Mouse (Mus musculus) gastrocnemius, postnatal 4 days (tissue): ENCODE results near the gene Dnm1l. TPM values are rescaled to one million over a fixed set of nuclear protein-coding genes. Genes with fewer than 3 reads are reported as not detected.
"Not testable (repeated sequence)": the region's sequence is repeated elsewhere in the genome, so short reads cannot be mapped to it uniquely, and the experiment has no call there.

Experiments
- DNase-seq, 2 experiments: peaks; one replicate each; pipeline ENCODE4 v3.0.0; 2021 to 2022; ENCODE audit warnings: low spot score in 2 of 2, mixed read lengths in 2 of 2
- long read RNA-seq, 2 experiments: library from polyadenylated mRNA; stranded (forward); transcript quantifications; one replicate each; pipeline ENCODE4 v2.0.0; 2021
- total RNA-seq, 2 experiments: library from RNA; stranded (reverse); gene quantifications; 2 replicates each; pipeline ENCODE4 v1.2.3; 2021

The Dnm1l gene
- 10 to 100 TPM; 77.2 to 90.8 TPM for total RNA-seq
- long read RNA-seq, experiment 1, transcript Dnm1l-201 (18 exons, 3,951 nt) = minor isoform, 8 of 80 reads
- long read RNA-seq, experiment 1, transcript Dnm1l-202 (19 exons, 3,966 nt) = major isoform, 12 of 80 reads
- long read RNA-seq, experiment 1, partial matches to known transcripts = 5 of 80 reads
- long read RNA-seq, experiment 1, other reads (novel, unspliced or antisense) = 54 of 80 reads
- long read RNA-seq, experiment 2, transcript Dnm1l-202 (19 exons, 3,966 nt) = minor isoform, 7 of 77 reads
- long read RNA-seq, experiment 2, transcript Dnm1l-201 (18 exons, 3,951 nt) = major isoform, 21 of 77 reads
- long read RNA-seq, experiment 2, partial matches to known transcripts = 5 of 77 reads
- long read RNA-seq, experiment 2, other reads (novel, unspliced or antisense) = 42 of 77 reads

GRCm38 (mm10) chr16:16358481-16359100 lies at the start of gene Dnm1l:
Gene Dnm1l (minus strand): TSS chr16:16358959.
- DNase-seq = peak; percentile 83 to 92

GRCm38 (mm10) chr16:16367217-16367616 lies 8.5 kb upstream of the Dnm1l start:
- DNase-seq = not testable (repeated sequence)

- not testable (repeated sequence) for DNase-seq
Observed at GRCm38 (mm10) chr16:16359101-16359482, 333 bp upstream of the Dnm1l start.

- no peak for DNase-seq
Observed at GRCm38 (mm10) chr16:16357908-16358307, 851 bp downstream of the Dnm1l start.

GRCm38 (mm10) chr16:16346420-16346819 lies 12.3 kb downstream of the Dnm1l start:
- DNase-seq = no peak

- no peak for DNase-seq
Observed at GRCm38 (mm10) chr16:16325775-16326336, 32.9 kb downstream of the Dnm1l start.

GRCm38 (mm10) chr16:16311319-16311718 lies 47.4 kb downstream of the Dnm1l start:
- no peak for DNase-seq

- no peak for DNase-seq
Observed at GRCm38 (mm10) chr16:16303888-16304287, 54.9 kb downstream of the Dnm1l start.

- peak; percentile 21 to 47 for DNase-seq
Observed at GRCm38 (mm10) chr16:16303138-16303827, 55.5 kb downstream of the Dnm1l start.

GRCm38 (mm10) chr16:16302369-16303137 lies 56.2 kb downstream of the Dnm1l start, which contains the start of gene Yars2:
Gene Yars2 (plus strand): TSS chr16:16302965.
- peak; percentile 76 to 90 for DNase-seq

- no peak for DNase-seq
Observed at GRCm38 (mm10) chr16:16273752-16274151, 85.0 kb downstream of the Dnm1l start.

GRCm38 (mm10) chr16:16272978-16273377 lies 85.8 kb downstream of the Dnm1l start:
- no peak for DNase-seq

- DNase-seq = no peak
Observed at GRCm38 (mm10) chr16:16262436-16262835, 96.3 kb downstream of the Dnm1l start.

Other genes with a start within 250 kb of the Dnm1l start
- gene Pkp2, start 145.6 kb downstream of the Dnm1l start, total RNA-seq = 1 to 10 TPM; 1.2 to 1.3 TPM
- gene Yars2, start 56.0 kb downstream of the Dnm1l start, total RNA-seq = 10 to 100 TPM; 17.1 to 19.5 TPM
- gene Fgd4, start 241.6 kb upstream of the Dnm1l start, total RNA-seq = 10 to 100 TPM; 12.5 TPM